Mouse (Mus musculus) ES-E14 (cell line): ENCODE data around the gene Tmx4. TPM values are rescaled to one million over a fixed set of nuclear protein-coding genes. Genes with fewer than 3 reads are reported as not detected.

Experiments
- DNase-seq: peaks from one replicate; pipeline ENCODE4 v3.0.0-alpha.2; 2013; ENCODE audit warnings: low read depth, low spot score
- H3K27ac ChIP-seq: 2 replicates; pipeline ENCODE4 v1.5.1; 2012; ENCODE audit warnings: low read depth, mild to moderate bottlenecking, low read length, moderate library complexity, mixed read lengths; ENCODE audit not compliant: poor library complexity, insufficient read depth, severe bottlenecking
- H3K36me3 ChIP-seq: 2 replicates; pipeline ENCODE4 v1.6.1; 2012; ENCODE audit warnings: mild to moderate bottlenecking, low read length, moderate library complexity, mixed read lengths; ENCODE audit not compliant: control insufficient read depth, poor library complexity, insufficient read depth, severe bottlenecking
- H3K4me1 ChIP-seq, 2 experiments: fragments of 150-350 bp in 1 of 2; sonication (generic) in 1 of 2; 2 replicates each; pipeline ENCODE4 v1.6.1; 2012; ENCODE audit warnings: low read length in 2 of 2, mild to moderate bottlenecking in 1 of 2, mixed read lengths in 1 of 2; ENCODE audit not compliant: control insufficient read depth in 2 of 2, insufficient read depth in 2 of 2, poor library complexity in 1 of 2
- H3K4me3 ChIP-seq, 2 experiments: fragments of 150-350 bp in 1 of 2; sonication (generic) in 1 of 2; 2 replicates each; pipeline ENCODE4 v1.5.1; 2012; ENCODE audit warnings: low read length in 2 of 2, low read depth in 1 of 2, mild to moderate bottlenecking in 1 of 2, mixed read lengths in 1 of 2; ENCODE audit not compliant: insufficient read depth in 1 of 2, poor library complexity in 1 of 2, severe bottlenecking in 1 of 2
- H3K9ac ChIP-seq: 2 replicates; pipeline ENCODE4 v1.6.1; 2012; ENCODE audit warnings: low read depth, mild to moderate bottlenecking, low read length, mixed read lengths; ENCODE audit not compliant: poor library complexity, insufficient read depth, severe bottlenecking
- H3K9me3 ChIP-seq: fragments of 150-350 bp; sonication (generic); 2 replicates; pipeline ENCODE4 v1.6.1; 2012; ENCODE audit warnings: low read depth, mild to moderate bottlenecking, low read length; ENCODE audit not compliant: control insufficient read depth, insufficient read depth
- CHD2 ChIP-seq: IDR thresholded peaks from 2 replicates; pipeline ENCODE4 v1.6.1; 2014; ENCODE audit warnings: mild to moderate bottlenecking, low read depth, low read length, inconsistent platforms
- HCFC1 ChIP-seq: IDR thresholded peaks from 2 replicates; pipeline ENCODE4 v1.6.1; 2012; ENCODE audit warnings: low read length, inconsistent platforms, borderline replicate concordance; ENCODE audit not compliant: insufficient read depth
- MAFK ChIP-seq: IDR thresholded peaks from 2 replicates; pipeline ENCODE4 v1.6.1; 2014; ENCODE audit warnings: mild to moderate bottlenecking, low read depth, low read length, inconsistent platforms; ENCODE audit not compliant: insufficient read depth
- ZC3H11A ChIP-seq: IDR thresholded peaks from 2 replicates; pipeline ENCODE4 v1.6.1; 2012; ENCODE audit warnings: low read depth, mild to moderate bottlenecking, inconsistent platforms, low read length, borderline replicate concordance
- ZNF384 ChIP-seq: IDR thresholded peaks from 2 replicates; pipeline ENCODE4 v1.6.1; 2012; ENCODE audit warnings: low read depth, low read length, inconsistent platforms
- in situ Hi-C, 2 experiments: fragments of 600-800 bp; cut with MboI; formaldehyde crosslinking; loops; one replicate each; pipeline ENCODE4 v1.15.1; 2025; ENCODE audit warnings: low sequenced_read_pairs in 2 of 2, inconsistent platforms in 1 of 2; ENCODE audit not compliant: unreplicated experiment in 2 of 2
- total RNA-seq: library from RNA; depleted of rRNA; stranded (reverse); fragments of 300-350 nt; gene quantifications from 2 replicates; pipeline ENCODE4 v1.2.3, GENCODE M21; 2012; rRNA removed

Gene Tmx4
- total RNA-seq, 1 experiment, result 11.2 TPM

DNA sequence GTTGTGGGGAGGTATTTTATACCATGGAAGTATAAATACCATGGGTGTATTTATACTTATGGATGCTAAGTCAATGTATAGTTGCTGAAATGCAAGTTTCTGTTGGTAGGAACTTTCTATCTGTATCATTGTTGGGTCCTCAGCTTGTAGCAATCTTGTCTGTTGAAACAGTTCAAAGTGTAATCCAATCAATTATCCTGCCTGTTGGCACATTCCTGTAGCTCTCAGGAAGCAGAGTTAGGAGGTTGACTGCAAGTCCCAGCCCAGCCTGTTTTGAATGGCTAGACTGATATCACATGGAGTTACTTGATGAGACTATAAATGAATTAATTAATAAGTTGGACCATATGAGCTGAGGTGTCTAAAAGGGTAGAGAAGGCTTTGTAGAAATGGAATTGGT, 91.6 kb downstream of the Tmx4 start:
- no peak overlapping the region for H3K27ac ChIP-seq
- no peaks in the 10 kb centered on the region for H3K36me3 ChIP-seq
- H3K4me3 ChIP-seq, result no peak overlapping the region
- H3K9me3 ChIP-seq, result no peaks in the 10 kb centered on the region
- no peak for TF ChIP-seq MAFK
- H3K4me1 ChIP-seq, result no peaks in the 10 kb centered on the region
- DNase-seq, result no peak
- H3K9ac ChIP-seq, result no peak overlapping the region
- in situ Hi-C loops, result loop anchor here in 1 of 2 experiments (5.0 kb wide), 1 partner anchor 780 kb away; no protein-coding TSS in a partner anchor

DNA sequence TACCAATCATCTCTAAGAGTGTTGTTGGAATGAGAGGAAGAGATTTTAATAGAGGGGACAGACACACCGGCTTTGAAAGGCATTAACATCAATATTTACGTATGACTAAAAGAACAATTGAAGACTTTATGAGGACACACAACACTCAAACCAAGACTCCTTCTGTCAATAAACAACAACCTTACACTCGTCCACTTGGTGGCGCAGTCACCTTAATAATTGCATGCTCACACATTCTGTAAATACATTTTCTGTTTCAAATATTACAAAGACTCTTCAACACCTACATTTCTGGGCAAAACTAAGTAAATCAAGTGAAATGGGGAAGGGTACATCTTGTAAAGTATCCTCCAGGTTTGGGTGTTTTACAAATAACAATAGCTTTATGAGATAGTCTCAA, 94.2 kb downstream of the Tmx4 start:
- Histone ChIP-seq H3K4me1 (no peaks in the 10 kb centered on the region), H3K4me3 (no peak overlapping the region), H3K9ac (no peak overlapping the region), H3K9me3 (no peaks in the 10 kb centered on the region), H3K27ac (no peak overlapping the region), H3K36me3 (no peaks in the 10 kb centered on the region)
- in situ Hi-C loops, result loop anchor here in 1 of 2 experiments (5.0 kb wide), 1 partner anchor 783 kb away; no protein-coding TSS in a partner anchor
- peak; percentile 21 for DNase-seq
- TF ChIP-seq CHD2 (no peak), MAFK (no peak), ZC3H11A (peak; percentile 72; the same call in 1 of the 2 replicates), ZNF384 (no peak), HCFC1 (no peak)

DNA sequence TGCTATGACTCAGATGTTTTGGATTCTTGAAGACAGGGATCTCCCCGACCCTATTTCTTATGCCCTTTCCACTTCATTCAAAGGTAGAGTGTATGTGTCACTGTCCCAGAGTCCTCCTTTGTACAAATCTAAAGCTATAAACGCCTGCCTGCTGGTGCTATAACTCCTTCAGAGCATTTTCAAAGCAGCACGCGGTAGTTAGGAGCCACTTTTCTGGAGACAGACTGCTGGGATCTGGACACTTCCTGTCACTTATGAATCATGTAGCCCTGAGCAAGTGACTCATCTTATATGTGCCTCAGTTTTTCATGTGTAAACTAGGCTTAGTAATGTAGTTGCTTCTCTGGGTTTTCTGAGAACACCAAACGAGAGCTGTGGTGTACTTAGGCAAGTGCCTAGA, 98.8 kb downstream of the Tmx4 start:
- TF ChIP-seq HCFC1 (no peak), ZNF384 (no peak), CHD2 (no peak), MAFK (no peak), ZC3H11A (no peak)
- no peaks in the 10 kb centered on the region for H3K36me3 ChIP-seq
- in situ Hi-C loops, result no loop called here

DNA sequence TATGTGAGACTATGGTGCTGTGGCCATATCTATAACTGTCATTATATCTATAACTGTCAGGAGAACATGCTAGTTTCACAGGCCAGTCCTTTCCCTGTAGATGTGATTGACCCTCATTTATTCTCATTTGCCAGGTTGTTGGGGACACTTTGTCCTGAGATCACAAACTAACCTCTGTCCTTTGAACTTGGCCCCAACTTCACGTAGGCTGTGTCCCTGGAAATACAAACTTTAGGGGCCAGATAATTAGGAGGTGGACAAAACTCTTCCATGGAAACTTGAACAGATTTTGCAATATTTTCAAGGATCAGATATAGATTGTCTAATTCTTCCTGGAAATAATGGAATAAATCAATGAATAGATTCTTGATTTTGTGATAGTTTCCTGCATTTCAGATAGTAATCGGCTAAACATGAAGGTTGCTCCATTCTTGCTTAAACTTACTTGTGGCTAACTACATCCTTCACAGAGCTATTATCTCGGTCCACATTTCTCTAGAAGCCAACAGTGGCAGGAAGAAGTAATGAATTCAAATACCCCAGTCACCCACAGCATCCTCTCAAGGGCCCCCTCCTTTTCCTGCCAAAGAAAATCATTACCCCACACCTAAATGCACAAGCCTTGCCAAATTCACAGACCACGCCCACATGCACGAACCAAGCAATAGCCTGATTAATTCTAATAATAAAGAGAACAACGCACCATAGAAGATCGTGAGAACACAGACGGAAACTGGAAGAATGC, 99.5 kb downstream of the Tmx4 start:
- H3K9me3 ChIP-seq, result no peaks in the 10 kb centered on the region
- no peak overlapping the region for H3K4me3 ChIP-seq
- no peak overlapping the region for H3K9ac ChIP-seq
- no peak for DNase-seq
- no peaks in the 10 kb centered on the region for H3K36me3 ChIP-seq
- in situ Hi-C loops, result no loop called here
- TF ChIP-seq MAFK (no peak), ZNF384 (no peak), ZC3H11A (no peak), HCFC1 (no peak), CHD2 (no peak)
- no peak overlapping the region for H3K27ac ChIP-seq
- H3K4me1 ChIP-seq, result 0 out of 4 replicates have a peak, but pooled peaks cover 0 to 1% of the 10 kb centered on the region in 2 experiments

More for the DNA sequence above, 98.8 kb downstream of the Tmx4 start:
- DNase-seq, result no peak
- 0 out of 4 replicates have a peak, but pooled peaks cover 0 to 1% of the 10 kb centered on the region in 2 experiments for H3K4me1 ChIP-seq
- H3K27ac ChIP-seq, result no peak overlapping the region
- no peak overlapping the region for H3K4me3 ChIP-seq
- no peak overlapping the region for H3K9ac ChIP-seq
- no peaks in the 10 kb centered on the region for H3K9me3 ChIP-seq

Other genes starting within 250 kb of the Tmx4 start
- not detected in 2 replicates for gene Hao1, start 89.8 kb downstream of the Tmx4 start, total RNA-seq
- 0.89 and 1.3 TPM in 2 replicates for gene Plcb1, start 141.9 kb upstream of the Tmx4 start, total RNA-seq